Mouse (Mus musculus) midbrain, postnatal 0 days (tissue): ENCODE measurements around the gene Cxxc4. TPM values are rescaled to one million over a fixed set of nuclear protein-coding genes. Genes with fewer than 3 reads are reported as not detected.

ENCODE experiments used
- ATAC-seq: fragments of 200-750 bp; cut with Nextera tagmentation; 2 replicates; pipeline ENCODE4 v1.8.0; 2017; ENCODE audit warnings: moderate number of reproducible peaks, mild to moderate bottlenecking, moderate TSS enrichment, moderate library complexity; ENCODE audit not compliant: low FRiP score
- DNase-seq: peaks from one replicate; pipeline ENCODE4 v3.0.0-alpha.2; 2015; ENCODE audit warnings: low spot score
- H3K27ac ChIP-seq: fragments of 300-500 bp; sonication (generic); 2 replicates; pipeline ENCODE4 v1.5.1; 2014; ENCODE audit warnings: low read depth, mild to moderate bottlenecking, low read length, mixed read lengths
- H3K27me3 ChIP-seq: fragments of 300-500 bp; sonication (generic); 2 replicates; pipeline ENCODE4 v1.6.1; 2014; ENCODE audit warnings: low read length, control low read depth, mixed read lengths; ENCODE audit not compliant: insufficient read depth
- H3K36me3 ChIP-seq: fragments of 300-500 bp; sonication (generic); 2 replicates; pipeline ENCODE4 v1.6.1; 2014; ENCODE audit warnings: low read length, control low read depth, mixed read lengths; ENCODE audit not compliant: insufficient read depth
- H3K4me1 ChIP-seq: fragments of 300-500 bp; sonication (generic); 2 replicates; pipeline ENCODE4 v1.6.1; 2014; ENCODE audit warnings: mild to moderate bottlenecking, control low read depth, antibody characterized with exemption, low read length, mixed read lengths; ENCODE audit not compliant: insufficient read depth
- H3K4me2 ChIP-seq: fragments of 300-500 bp; sonication (generic); 2 replicates; pipeline ENCODE4 v1.6.1; 2014; ENCODE audit warnings: low read depth, mild to moderate bottlenecking, low read length, mixed read lengths; ENCODE audit not compliant: poor library complexity, severe bottlenecking
- H3K4me3 ChIP-seq: fragments of 300-500 bp; sonication (generic); 2 replicates; pipeline ENCODE4 v1.5.1; 2014; ENCODE audit warnings: low read depth, mild to moderate bottlenecking, low read length, moderate library complexity
- H3K9ac ChIP-seq: fragments of 300-500 bp; sonication (generic); replicated peaks from 2 replicates; pipeline ENCODE4 v1.6.1; 2014; ENCODE audit warnings: mild to moderate bottlenecking, low read length, moderate library complexity, mixed read lengths; ENCODE audit not compliant: poor library complexity, severe bottlenecking
- H3K9me3 ChIP-seq: fragments of 300-500 bp; sonication (generic); 2 replicates; pipeline ENCODE4 v1.6.1; 2016; ENCODE audit warnings: low read length, control low read depth
- CTCF ChIP-seq: IDR thresholded peaks from 2 replicates; pipeline ENCODE4 v1.5.1; 2016; ENCODE audit warnings: antibody characterized with exemption, mild to moderate bottlenecking
- WGBS: fragments of 180-500 bp; shearing (Covaris S2); extraction: QIAGEN DNeasy Blood & Tissue Kit; methylation state at CpG from one replicate; pipeline ENCODE4 v1.1.7; 2014; 5-methylcytosine and 5-hydroxymethylcytosine counted together
- microRNA counts: library from miRNA; unstranded; fragments of <30 nt; microRNA quantifications from one replicate; lab custom pipeline; 2015
- microRNA-seq: library from miRNA; unstranded; fragments of <30 nt; microRNA quantifications from one replicate; pipeline ENCODE4, GENCODE M21; 2016; ENCODE audit warnings: borderline number of aligned reads
- polyA plus RNA-seq: library from polyadenylated mRNA; unstranded; fragments of >200 nt; fragmentation: Nextera tagmentation; extraction: Ambion mirVana; gene quantifications from 2 replicates; pipeline ENCODE4 v1.2.1, GENCODE M21; 2015
- total RNA-seq: library from RNA; depleted of rRNA; stranded (reverse); fragments of >200 nt; gene quantifications from 2 replicates; pipeline ENCODE4 v1.2.3, GENCODE M21; 2014

The Cxxc4 gene
- total and polyA plus RNA-seq, 2 experiments from 2014 or later: 39.6 to 55.6 TPM

GRCm38 (mm10) chr3:134306507-134306906 lies 70.2 kb downstream of the Cxxc4 start:
- TF ChIP-seq CTCF: no peak
- Histone ChIP-seq H3K4me3 (no peak overlapping the region), H3K9ac (no peak overlapping the region), H3K4me2 (no peak overlapping the region), H3K27ac (peak overlapping the region; percentile 48; the same call in 1 of the 2 replicates), H3K36me3 (no peaks in the 10 kb centered on the region), H3K27me3 (no peaks in the 10 kb centered on the region), H3K4me1 (peaks cover 3% of the 10 kb centered on the region; the same call in 1 of the 2 replicates), H3K9me3 (no peaks in the 10 kb centered on the region)
- 16% methylated on average over 4 of the region's 4 CpGs for WGBS
- DNase-seq (no peak), ATAC-seq (no peak)

GRCm38 (mm10) chr3:134307801-134308200 lies 71.5 kb downstream of the Cxxc4 start:
- DNase-seq: no peak
- Histone ChIP-seq H3K4me1 (peaks cover 3% of the 10 kb centered on the region; the same call in 1 of the 2 replicates), H3K27ac (no peak overlapping the region), H3K4me2 (no peak overlapping the region), H3K4me3 (no peak overlapping the region), H3K36me3 (no peaks in the 10 kb centered on the region), H3K9me3 (no peaks in the 10 kb centered on the region), H3K9ac (no peak overlapping the region), H3K27me3 (no peaks in the 10 kb centered on the region)
- no peak for ATAC-seq
- peak; percentile 37; the same call in 1 of the 2 replicates for TF ChIP-seq CTCF

MicroRNAs encoded within 50 kb of the gene (microRNA counts, 519-probe panel; counts per million panel counts)
- microRNA mmu-miR-1895 (lab: Ali Mortazavi, UCI): 528 counts per million, percentile 58 among the panel's probes with 10 or more counts

Small RNA genes lying within 50 kb of the gene (microRNA-seq; reads per million reads assigned to microRNA genes)
- not detected for gene Mir1895
